Mouse (Mus musculus): ENCODE data around the gene Epdr1.

- no peak for TF ChIP-seq CTCF (IDR thresholded peaks at IDR 0.05; ENCODE audit: borderline replicate concordance, insufficient read depth, low read depth, low read length)
- TF ChIP-seq POLR2A (IDR thresholded peaks at IDR 0.05; ENCODE audit: borderline replicate concordance, insufficient read depth, low read length): no peak
Observed at GRCm38 (mm10) chr13:19643519-19643918, 23.8 kb upstream of the Epdr1 start.

Data from cerebellum, adult 2 months (tissue).